Mouse (Mus musculus): ENCODE results near the gene Cylc2. TPM values are rescaled to one million over a fixed set of nuclear protein-coding genes. Genes with fewer than 3 reads are reported as not detected.

Cylc2 gene
- polyA plus RNA-seq (2012; rRNA removed) (not detected in 2 replicates), polyA plus RNA-seq (2014; fragmentation: Nextera tagmentation; extraction: Ambion mirVana) (not detected in 2 replicates)

- no peak within 1 kb of the TSS for H3K4me2 ChIP-seq (replicated peaks; ENCODE audit: low read depth, low read length, severe bottlenecking)
- no peak within 1 kb of the TSS for H3K9ac ChIP-seq (ENCODE audit: low read depth, low read length, severe bottlenecking)
- H3K4me1 ChIP-seq (ENCODE audit: control insufficient read depth, insufficient read depth, low read length): no peaks in the 10 kb centered on the region
- ATAC-seq (ENCODE audit: low FRiP score, low read depth) (no peak), DNase-seq (ENCODE audit: low spot score) (no peak)
- H3K4me3 ChIP-seq (replicated peaks; ENCODE audit: low read length): no peak within 1 kb of the TSS
- TF ChIP-seq POLR2A (IDR thresholded peaks at IDR 0.05; ENCODE audit: borderline replicate concordance, extremely low read depth, insufficient read depth, insufficient read length): no peak
- H3K9me3 ChIP-seq (ENCODE audit: control insufficient read depth, low read length): no peaks in the 10 kb centered on the region
- H3K27me3 ChIP-seq (ENCODE audit: control insufficient read depth, insufficient read depth, low read length): no peaks in the 10 kb centered on the region
- H3K36me3 ChIP-seq (ENCODE audit: control insufficient read depth, insufficient read depth, low read length): no peaks in the 10 kb centered on the region
- H3K27ac ChIP-seq (replicated peaks; ENCODE audit: low read depth, low read length): no peak within 1 kb of the TSS
- 83% methylated on average over 1 of the region's 1 CpGs for WGBS
Measured at GRCm38 (mm10) chr4:51216378-51216777, at the start of gene Cylc2. Gene Cylc2, plus strand, starts transcription at chr4:51216678.

All from limb, embryonic 14.5 days (tissue).